Mouse (Mus musculus) heart, postnatal 0 days (tissue): ENCODE data around the gene Fscn2. TPM values are rescaled to one million over a fixed set of nuclear protein-coding genes. Genes with fewer than 3 reads are reported as not detected.
"Not testable (repeated sequence)": the region's sequence is repeated elsewhere in the genome, so short reads cannot be mapped to it uniquely, and the experiment has no call there.

Source experiments
- ATAC-seq: fragments of 200-750 bp; cut with Nextera tagmentation; 2 replicates; pipeline ENCODE4 v1.8.0; 2017; ENCODE audit warnings: low read depth, moderate number of reproducible peaks, moderate library complexity; ENCODE audit not compliant: insufficient read depth
- DNase-seq: peaks from one replicate; pipeline ENCODE4 v3.0.0-alpha.2; 2016; ENCODE audit warnings: low spot score
- H3K27ac ChIP-seq: fragments of 300-500 bp; sonication (generic); 2 replicates; pipeline ENCODE4 v1.5.1; 2014; ENCODE audit warnings: low read depth, mild to moderate bottlenecking
- H3K27me3 ChIP-seq: fragments of 300-500 bp; sonication (generic); 2 replicates; pipeline ENCODE4 v1.6.1; 2014; ENCODE audit warnings: low read length, mixed read lengths; ENCODE audit not compliant: control insufficient read depth, insufficient read depth
- H3K36me3 ChIP-seq: fragments of 300-500 bp; sonication (generic); replicated peaks from 2 replicates; pipeline ENCODE4 v1.6.1; 2014; ENCODE audit warnings: low read length, mixed read lengths; ENCODE audit not compliant: control insufficient read depth, insufficient read depth
- H3K4me1 ChIP-seq: fragments of 300-500 bp; sonication (generic); 2 replicates; pipeline ENCODE4 v1.6.1; 2014; ENCODE audit warnings: antibody characterized with exemption; ENCODE audit not compliant: control insufficient read depth, insufficient read depth
- H3K4me2 ChIP-seq: fragments of 300-500 bp; sonication (generic); 2 replicates; pipeline ENCODE4 v1.6.1; 2014; ENCODE audit warnings: low read depth, mild to moderate bottlenecking, low read length, moderate library complexity
- H3K4me3 ChIP-seq: fragments of 300-500 bp; sonication (generic); 2 replicates; pipeline ENCODE4 v1.5.1; 2014; ENCODE audit warnings: low read depth, low read length
- H3K9ac ChIP-seq: fragments of 300-500 bp; sonication (generic); replicated peaks from 2 replicates; pipeline ENCODE4 v1.6.1; 2014; ENCODE audit warnings: low read depth, low read length, mixed read lengths
- H3K9me3 ChIP-seq: fragments of 300-500 bp; sonication (generic); replicated peaks from 2 replicates; pipeline ENCODE4 v1.6.1; 2016; ENCODE audit warnings: low read length; ENCODE audit not compliant: control insufficient read depth
- CTCF ChIP-seq: IDR thresholded peaks from 2 replicates; pipeline ENCODE4 v1.5.1; 2016; ENCODE audit warnings: antibody characterized with exemption, control low read depth, low read depth
- EP300 ChIP-seq: IDR thresholded peaks from 2 replicates; pipeline ENCODE4 v1.6.1; 2016; ENCODE audit warnings: antibody characterized with exemption, low read depth
- whole genome bisulfite sequencing: fragments of 180-500 bp; shearing (Covaris S2); extraction: QIAGEN DNeasy Blood & Tissue Kit; methylation state at CpG from one replicate; pipeline ENCODE4 v1.1.7; 2014; 5-methylcytosine and 5-hydroxymethylcytosine counted together
- polyA plus RNA-seq: library from polyadenylated mRNA; unstranded; fragments of >200 nt; fragmentation: Nextera tagmentation; extraction: Ambion mirVana; gene quantifications from 2 replicates; pipeline ENCODE4 v1.2.1, GENCODE M21; 2015
- total RNA-seq: library from RNA; depleted of rRNA; stranded (reverse); fragments of >200 nt; gene quantifications from 2 replicates; pipeline ENCODE4 v1.2.3, GENCODE M21; 2014; ENCODE audit warnings: low replicate concordance

Fscn2 gene
- total and polyA plus RNA-seq, 2 experiments from 2014 or later, result 0.68 TPM; not detected in 1

DNA sequence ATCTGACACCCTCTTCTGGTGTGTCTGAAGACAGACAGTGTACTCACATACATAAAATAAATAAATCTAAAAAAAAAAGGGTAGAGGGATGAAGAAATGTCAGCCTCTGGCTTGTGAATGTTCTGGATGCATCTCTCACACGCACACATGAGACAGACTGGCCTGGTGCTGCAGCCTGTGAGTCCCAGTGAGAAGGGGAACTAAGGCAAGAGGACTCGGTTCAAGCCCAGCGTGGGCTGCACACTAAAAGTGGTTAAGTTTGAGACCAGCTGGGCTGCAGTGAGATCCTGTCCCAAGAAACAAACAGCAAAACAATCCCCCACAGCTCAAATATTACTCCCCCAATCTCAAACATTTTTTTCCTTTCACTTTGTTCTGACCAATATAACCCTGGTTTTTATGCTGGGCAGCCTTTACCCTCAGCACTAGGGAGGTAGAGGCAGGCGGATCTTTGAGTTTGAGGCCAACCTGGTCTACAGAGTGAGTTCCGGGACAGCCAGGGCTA is 18.6 kb upstream of the Fscn2 start:
- Histone ChIP-seq H3K4me1 (no peaks in the 10 kb centered on the region; the same call in 1 of the 2 replicates), H3K4me2 (no peak overlapping the region), H3K4me3 (no peak overlapping the region), H3K9me3 (no peaks in the 10 kb centered on the region), H3K27me3 (no peaks in the 10 kb centered on the region), H3K27ac (no peak overlapping the region), H3K9ac (no peak overlapping the region), H3K36me3 (peaks cover 13% of the 10 kb centered on the region)
- no peak for TF ChIP-seq CTCF
- WGBS, result 91% methylated on average over 5 of the region's 5 CpGs
- ATAC-seq, result no peak
- DNase-seq, result peak; percentile 3

DNA sequence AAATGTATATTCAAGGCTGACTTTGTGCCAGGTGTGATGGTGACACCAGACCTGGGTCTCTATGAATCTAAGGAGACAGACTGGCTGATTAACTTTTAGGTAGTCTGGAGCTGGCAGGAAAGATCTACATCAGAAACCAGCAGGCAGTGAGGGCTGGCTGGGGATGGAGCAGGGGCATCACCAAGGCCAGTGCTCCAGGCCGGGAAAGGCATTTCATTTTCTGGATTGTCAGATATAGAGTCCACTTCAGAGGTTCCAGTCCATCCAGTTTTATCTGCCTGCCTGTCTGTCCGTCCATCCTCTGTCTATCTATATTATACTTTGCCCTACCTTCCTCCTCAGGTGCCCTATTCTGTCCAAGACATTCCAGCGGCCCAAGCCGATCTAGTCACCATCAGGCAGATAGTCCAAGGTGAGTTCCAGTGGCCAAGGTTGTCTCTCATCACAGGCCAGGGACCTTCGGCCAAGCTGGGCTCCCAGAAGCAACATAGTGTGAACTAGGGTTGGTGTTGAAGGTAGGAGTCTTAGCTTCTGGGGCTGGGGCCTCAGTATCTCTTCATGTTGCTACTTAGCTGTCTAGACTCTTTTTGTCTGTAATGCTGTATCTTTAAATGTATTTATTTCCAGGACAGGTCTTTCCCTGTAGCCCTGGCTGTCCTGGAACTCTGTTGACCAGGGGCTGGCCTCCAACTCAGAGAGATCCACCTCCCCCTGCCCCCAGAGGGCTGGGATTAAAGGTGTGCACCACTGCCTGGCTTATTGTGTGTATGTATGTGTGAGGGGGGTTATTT is 17.6 kb upstream of the Fscn2 start:
- Histone ChIP-seq H3K27ac (peak overlapping the region; percentile 65), H3K4me3 (no peak overlapping the region), H3K27me3 (no peaks in the 10 kb centered on the region), H3K4me2 (no peak overlapping the region), H3K9me3 (no peaks in the 10 kb centered on the region), H3K9ac (no peak overlapping the region), H3K36me3 (peaks cover 13% of the 10 kb centered on the region), H3K4me1 (no peaks in the 10 kb centered on the region; the same call in 1 of the 2 replicates)
- ATAC-seq (peak; percentile 7), DNase-seq (peak; percentile 36)
- TF ChIP-seq EP300 (0 out of 2 replicates have a peak, but pooled peaks have one; percentile 43), CTCF (no peak)
- WGBS, result 38% methylated on average over 5 of the region's 5 CpGs

- Histone ChIP-seq H3K27ac (peak overlapping the region; percentile 65), H3K27me3 (no peaks in the 10 kb centered on the region), H3K4me3 (no peak overlapping the region), H3K9ac (no peak overlapping the region), H3K36me3 (peaks cover 13% of the 10 kb centered on the region), H3K9me3 (no peaks in the 10 kb centered on the region), H3K4me1 (no peaks in the 10 kb centered on the region; the same call in 1 of the 2 replicates), H3K4me2 (peak overlapping the region; percentile 56; the same call in 1 of the 2 replicates)
- peak; percentile 10 for DNase-seq
- ATAC-seq, result no peak
- TF ChIP-seq EP300 (no peak; the same call in 1 of the 2 replicates), CTCF (no peak)
- 45% methylated on average over 5 of the region's 5 CpGs for WGBS
Observed at GRCm38 (mm10) chr11:120344310-120344920, 16.9 kb upstream of the Fscn2 start.

- H3K4me3 ChIP-seq, result peak overlapping the region; percentile 28
- no peaks in the 10 kb centered on the region for H3K9me3 ChIP-seq
- H3K9ac ChIP-seq, result peak overlapping the region; percentile 30
- no peaks in the 10 kb centered on the region for H3K27me3 ChIP-seq
- 20% methylated on average over 1 of the region's 1 CpGs for WGBS
- peaks cover 13% of the 10 kb centered on the region for H3K36me3 ChIP-seq
- peak overlapping the region; percentile 26 for H3K27ac ChIP-seq
- ATAC-seq, result no peak
- H3K4me1 ChIP-seq, result no peaks in the 10 kb centered on the region; the same call in 1 of the 2 replicates
- peak; percentile 24; the same call in 1 of the 2 replicates for TF ChIP-seq EP300
- no peak for TF ChIP-seq CTCF
- peak; percentile 25 for DNase-seq
- H3K4me2 ChIP-seq, result peak overlapping the region; percentile 56
Observed at GRCm38 (mm10) chr11:120345067-120345681, 16.2 kb upstream of the Fscn2 start.

DNA sequence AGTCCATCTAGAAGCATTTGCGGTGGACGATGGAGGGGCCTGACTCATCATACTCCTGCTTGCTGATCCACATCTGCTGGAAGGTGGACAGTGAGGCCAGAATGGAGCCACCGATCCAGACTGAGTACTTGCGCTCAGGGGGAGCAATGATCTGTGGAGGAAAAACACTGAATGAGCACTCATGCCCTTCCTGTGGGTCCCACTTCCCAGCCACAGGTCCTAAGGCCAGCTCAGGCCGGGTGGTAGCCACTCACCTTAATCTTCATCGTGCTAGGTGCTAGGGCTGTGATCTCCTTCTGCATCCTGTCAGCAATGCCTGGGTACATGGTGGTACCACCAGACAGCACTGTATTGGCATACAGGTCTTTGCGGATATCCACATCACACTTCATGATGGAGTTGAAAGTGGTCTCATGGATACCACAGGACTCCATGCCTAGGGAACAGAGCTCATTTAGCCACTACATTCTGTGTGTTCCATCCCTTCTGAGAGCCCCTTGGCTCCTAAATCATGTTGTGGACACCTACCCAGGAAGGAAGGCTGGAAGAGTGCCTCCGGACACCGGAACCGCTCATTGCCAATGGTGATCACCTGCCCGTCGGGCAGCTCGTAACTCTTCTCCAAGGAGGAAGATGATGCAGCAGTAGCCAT is 14.8 kb upstream of the Fscn2 start:
- Histone ChIP-seq H3K9ac (peak overlapping the region; percentile 70), H3K36me3 (peaks cover 13% of the 10 kb centered on the region), H3K4me3 (peak overlapping the region; percentile 59), H3K27ac (peak overlapping the region; percentile 36; the same call in 1 of the 2 replicates), H3K4me2 (peak overlapping the region; percentile 69)
- ATAC-seq, H3K27me3 ChIP-seq, H3K4me1 ChIP-seq, H3K9me3 ChIP-seq: not testable (repeated sequence)
- WGBS, result 14% methylated on average over 8 of the region's 13 CpGs
- peak; percentile 4 for DNase-seq
